Mouse (Mus musculus): ENCODE results near the gene Icam4.

DNA sequence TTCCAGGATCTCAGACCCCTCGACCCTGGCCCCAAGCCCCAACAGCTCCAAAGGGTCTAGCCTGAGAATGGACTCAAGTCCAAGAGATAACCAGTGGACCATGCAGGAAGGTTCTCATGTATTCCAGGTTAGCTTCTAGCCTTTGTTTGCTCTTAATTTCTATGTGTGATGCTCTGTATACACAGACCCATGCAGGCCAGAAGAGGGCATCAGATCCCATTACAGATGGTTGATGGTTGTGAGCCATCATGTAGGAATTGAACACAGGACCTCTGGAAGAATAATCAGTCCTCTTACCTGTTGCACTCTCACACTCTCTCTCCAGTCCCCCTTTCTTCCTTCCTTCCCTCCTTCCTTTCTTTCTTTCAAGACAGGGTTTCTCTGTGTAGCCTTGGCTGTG, 16.8 kb upstream of the Icam4 start:
- no peak for TF ChIP-seq CTCF (IDR thresholded peaks at IDR 0.05; ENCODE audit: insufficient read depth, low read depth, low read length)
- TF ChIP-seq POLR2A (IDR thresholded peaks at IDR 0.05; ENCODE audit: insufficient read depth, low read depth, low read length) = no peak
